12 mouse cellular contexts compared by ENCODE assay signal in the genomic region with DNA sequence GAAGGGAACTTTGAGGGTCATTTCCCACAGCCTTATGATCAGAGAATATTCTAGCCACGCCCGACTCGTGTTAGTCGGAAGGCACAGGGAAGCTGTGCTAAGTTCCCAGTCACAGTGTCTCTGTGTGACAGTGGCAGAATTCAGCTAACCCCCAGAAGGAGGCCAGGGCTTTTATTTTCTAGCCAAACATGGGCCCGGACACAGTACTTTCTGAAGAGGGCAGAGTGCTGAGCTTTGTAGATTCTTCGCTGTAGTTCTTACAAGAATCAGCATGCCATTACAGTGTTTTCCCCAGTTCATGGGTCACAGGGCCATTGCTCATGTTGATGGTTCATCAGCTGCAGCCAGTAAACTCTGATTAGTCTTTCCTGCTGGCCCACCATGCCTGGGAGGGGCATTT. TPM values are rescaled to one million over a fixed set of nuclear protein-coding genes. Genes with fewer than 3 reads are reported as not detected.
A peak's percentile ranks its signal among the peaks of the same experiment; 100 is the strongest.
DNase-seq lines count a peak whose midpoint lies in the region; ATAC-seq and TF ChIP-seq lines count a peak whose summit lies in the region.
"Had no signal": no experiment of that assay in that cellular context is flagged by ENCODE, and none has a peak within 500 bp of the region (broad histone marks: within the 10 kb centered on the region; RNA-seq: fewer than 3 reads in every experiment).

No protein-coding gene starts in this region.

- no peak for TF ChIP-seq CTCF in heart, postnatal 0 days (IDR thresholded peaks at IDR 0.05; ENCODE audit: low read depth)

- no peak for TF ChIP-seq EP300 in heart, postnatal 0 days (IDR thresholded peaks at IDR 0.05; ENCODE audit: low read depth)

- DNase-seq in heart, postnatal 0 days (ENCODE audit: low spot score): no peak
- no peak for DNase-seq in heart, adult 8-10 months (ENCODE audit: low spot score)
- DNase-seq in lung, postnatal 10 days: peak; percentile 10
- DNase-seq in lung, postnatal 14 days: no peak
- no peak for DNase-seq in cerebellum, adult 11 months
- DNase-seq in right cerebral cortex, postnatal 25 days: no peak

- ATAC-seq in heart, postnatal 0 days (ENCODE audit: insufficient read depth, low read depth): no peak
- ATAC-seq in kidney, embryonic 14.5 days (ENCODE audit: low FRiP score, low TSS enrichment): peak; percentile 35; the same call in 1 of the 2 replicates
- ATAC-seq: intestine, embryonic 16.5 days had no signal

- H3K4me2 ChIP-seq in heart, postnatal 0 days (ENCODE audit: low read depth, low read length): peak overlapping the region; percentile 12; the same call in 1 of the 2 replicates
- peak overlapping the region; percentile 8; the same call in 1 of the 2 replicates for H3K4me2 ChIP-seq in kidney, embryonic 14.5 days (replicated peaks; ENCODE audit: low read depth, low read length)
- H3K4me2 ChIP-seq: limb, embryonic 13.5 days had no signal

- H3K9ac ChIP-seq in heart, postnatal 0 days (replicated peaks; ENCODE audit: low read depth, low read length): no peak overlapping the region
- no peak overlapping the region for H3K9ac ChIP-seq in kidney, embryonic 14.5 days (ENCODE audit: low read depth, low read length)
- H3K9ac ChIP-seq: limb, embryonic 13.5 days; neural tube, embryonic 12.5 days had no signal

- no peaks in the 10 kb centered on the region for H3K36me3 ChIP-seq in heart, postnatal 0 days (replicated peaks; ENCODE audit: control insufficient read depth, insufficient read depth, low read length)
- H3K36me3 ChIP-seq in kidney, embryonic 14.5 days (ENCODE audit: control insufficient read depth, insufficient read depth, low read length): no peaks in the 10 kb centered on the region
- no peaks in the 10 kb centered on the region for H3K36me3 ChIP-seq in macrophage (ENCODE audit: inconsistent target)
- H3K36me3 ChIP-seq: limb, embryonic 13.5 days; midbrain, embryonic 10.5 days; neural tube, embryonic 12.5 days had no signal

- H3K27ac ChIP-seq in heart, postnatal 0 days (ENCODE audit: low read depth): peak overlapping the region; percentile 51
- H3K27ac ChIP-seq in kidney, embryonic 14.5 days (ENCODE audit: low read depth, low read length): peak overlapping the region; percentile 79
- H3K27ac ChIP-seq in macrophage: peak overlapping the region; percentile 35
- H3K27ac ChIP-seq: limb, embryonic 13.5 days; midbrain, embryonic 10.5 days; neural tube, embryonic 12.5 days had no signal

- no peaks in the 10 kb centered on the region for H3K4me1 ChIP-seq in heart, postnatal 0 days (ENCODE audit: control insufficient read depth, insufficient read depth)
- H3K4me1 ChIP-seq in kidney, embryonic 14.5 days (ENCODE audit: control insufficient read depth, insufficient read depth, low read length): no peaks in the 10 kb centered on the region
- H3K4me1 ChIP-seq: limb, embryonic 13.5 days; neural tube, embryonic 12.5 days had no signal

- H3K9me3 ChIP-seq in heart, postnatal 0 days (replicated peaks; ENCODE audit: control insufficient read depth, low read length): no peaks in the 10 kb centered on the region
- H3K9me3 ChIP-seq in kidney, embryonic 14.5 days (ENCODE audit: control insufficient read depth, low read length): no peaks in the 10 kb centered on the region
- H3K9me3 ChIP-seq: limb, embryonic 13.5 days; midbrain, embryonic 10.5 days; neural tube, embryonic 12.5 days had no signal

- 65% methylated on average over 6 of the region's 6 CpGs for WGBS in heart, postnatal 0 days
- 68% methylated on average over 6 of the region's 6 CpGs for WGBS in kidney, embryonic 14.5 days
- 80% methylated on average over 5 of the region's 6 CpGs for WGBS in macrophage (ENCODE audit: missing documents)

- H3K4me3 ChIP-seq in heart, postnatal 0 days (ENCODE audit: low read depth, low read length): no peak overlapping the region
- H3K4me3 ChIP-seq in kidney, embryonic 14.5 days (ENCODE audit: low read length): no peak overlapping the region
- H3K4me3 ChIP-seq in macrophage (ENCODE audit: inconsistent target): no peak overlapping the region
- H3K4me3 ChIP-seq: limb, embryonic 13.5 days; midbrain, embryonic 10.5 days; neural tube, embryonic 12.5 days had no signal

- H3K79me2 ChIP-seq in macrophage (ENCODE audit: inconsistent target): peaks cover 90% of the 10 kb centered on the region

- H3K27me3 ChIP-seq in heart, postnatal 0 days (ENCODE audit: control insufficient read depth, insufficient read depth, low read length): no peaks in the 10 kb centered on the region
- no peaks in the 10 kb centered on the region for H3K27me3 ChIP-seq in kidney, embryonic 14.5 days (ENCODE audit: control insufficient read depth, insufficient read depth, low read length)
- H3K27me3 ChIP-seq: neural tube, embryonic 12.5 days had no signal

RNA-seq across cellular contexts. Expression of gene Sh3kbp1, which starts 23.7 kb away (rescaled TPM):
- total RNA-seq in heart, postnatal 0 days (2014; rRNA removed; ENCODE audit: low replicate concordance): 203 and 255 TPM in 2 replicates
- 231 and 279 TPM in 2 replicates for polyA plus RNA-seq in heart, postnatal 0 days (2015; fragmentation: Nextera tagmentation; extraction: Ambion mirVana)
- total RNA-seq in heart, adult 8-10 months (2022): 100 to 1,000 TPM; 114 to 142 (median 125) TPM
- 28.0 and 41.5 TPM in 2 replicates for polyA plus RNA-seq in kidney, embryonic 14.5 days (2014; fragmentation: Nextera tagmentation; extraction: Ambion mirVana)
- 100 to 1,000 TPM; 101 to 216 (median 151) TPM for total RNA-seq in macrophage (2018; cell fraction: chromatin; rRNA removed)
- 100 to 1,000 TPM in 9 of 26 experiments, 10 to 100 TPM in 17; 85.4 to 121 (median 97.6) TPM for total RNA-seq in macrophage (2018; cell fraction: cytosol; rRNA removed)
- total RNA-seq in macrophage (2018; cell fraction: nucleus; rRNA removed): 100 to 1,000 TPM in 4 of 26 experiments, 10 to 100 TPM in 22; 55.6 to 153 (median 76.5) TPM
- 63.0 to 196 TPM (median 68.4 TPM) in 3 replicates for polyA plus RNA-seq in macrophage (2018)
